Mouse (Mus musculus) urinary bladder, postnatal 4 days (tissue): ENCODE data around the gene Acap2.
A peak's percentile ranks its signal among the peaks of the same experiment; 100 is the strongest.

ENCODE experiments used
- DNase-seq, 2 experiments: peaks; one replicate each; pipeline ENCODE4 v3.0.0; 2021 to 2022; ENCODE audit warnings: low spot score in 2 of 2

Acap2 gene

GRCm38 (mm10) chr16:31200790-31201567, at the start of gene Acap2:
TSS of gene Acap2 (minus strand) at chr16:31201245.
- peak; percentile 97 to 99 for DNase-seq

DNA sequence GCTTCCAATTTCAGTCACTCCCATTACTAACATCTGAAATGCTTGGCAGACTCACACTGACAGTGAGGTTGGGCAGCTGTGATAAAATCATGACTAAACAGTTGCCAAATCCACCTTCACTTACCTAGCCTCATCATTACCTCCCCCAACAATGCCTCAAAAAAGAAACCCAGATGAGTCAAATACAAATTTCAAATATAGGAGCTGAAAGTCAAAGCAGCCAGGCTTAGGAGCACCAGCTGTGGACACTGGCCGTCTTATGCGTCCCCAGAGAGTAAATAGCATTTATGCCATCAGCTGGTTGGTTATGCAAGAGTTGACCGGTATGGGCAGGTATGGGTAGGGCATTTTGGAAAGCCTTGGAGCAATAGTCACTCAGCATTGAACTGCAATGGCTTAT, 48.4 kb upstream of the Acap2 start:
- DNase-seq = no peak

GRCm38 (mm10) chr16:31248717-31249116, 47.7 kb upstream of the Acap2 start:
- DNase-seq = no peak

DNA sequence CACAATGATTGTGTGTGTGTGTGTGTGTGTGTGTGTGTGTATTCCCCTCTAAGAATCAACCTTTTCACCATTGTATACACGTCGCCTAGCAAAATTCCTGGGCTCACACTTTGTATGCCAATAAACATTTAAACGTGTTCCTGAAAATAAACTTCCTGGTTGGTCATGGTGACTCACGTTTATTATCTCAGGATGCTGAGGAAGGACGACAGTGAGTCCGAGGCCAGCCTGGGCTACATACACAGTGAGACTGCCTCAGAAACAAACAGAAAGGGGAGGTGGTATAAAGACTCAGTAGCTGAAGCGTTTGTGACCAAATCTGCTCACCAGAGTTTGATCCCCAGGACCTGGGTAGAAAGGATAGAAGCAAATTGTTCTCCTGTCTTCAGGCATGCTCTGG, 46.4 kb upstream of the Acap2 start:
- no peak for DNase-seq

GRCm38 (mm10) chr16:31244053-31244452, 43.0 kb upstream of the Acap2 start:
- no peak for DNase-seq

DNA sequence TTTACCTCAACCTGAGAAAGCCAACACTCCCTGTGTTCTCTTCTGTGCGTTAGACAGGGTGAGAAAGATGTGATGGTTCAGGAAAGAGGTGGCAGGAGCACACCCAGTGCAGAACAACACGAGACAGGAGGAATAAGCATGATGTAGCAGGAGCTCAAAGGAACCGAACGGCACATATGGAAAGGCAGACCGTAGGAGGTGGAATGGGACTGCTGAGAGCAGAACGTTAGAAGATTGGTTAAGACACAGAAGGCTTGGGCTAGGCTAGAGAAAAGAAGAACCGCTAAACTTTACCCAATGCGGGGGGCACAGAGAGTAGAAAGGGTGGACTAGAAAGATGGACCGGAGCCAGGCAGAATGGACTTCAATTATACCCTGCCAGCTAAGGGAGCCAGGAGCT, 40.4 kb upstream of the Acap2 start:
- no peak for DNase-seq

GRCm38 (mm10) chr16:31240569-31240968, 39.5 kb upstream of the Acap2 start:
- no peak for DNase-seq

GRCm38 (mm10) chr16:31238281-31238680, 37.2 kb upstream of the Acap2 start:
- no peak for DNase-seq

DNA sequence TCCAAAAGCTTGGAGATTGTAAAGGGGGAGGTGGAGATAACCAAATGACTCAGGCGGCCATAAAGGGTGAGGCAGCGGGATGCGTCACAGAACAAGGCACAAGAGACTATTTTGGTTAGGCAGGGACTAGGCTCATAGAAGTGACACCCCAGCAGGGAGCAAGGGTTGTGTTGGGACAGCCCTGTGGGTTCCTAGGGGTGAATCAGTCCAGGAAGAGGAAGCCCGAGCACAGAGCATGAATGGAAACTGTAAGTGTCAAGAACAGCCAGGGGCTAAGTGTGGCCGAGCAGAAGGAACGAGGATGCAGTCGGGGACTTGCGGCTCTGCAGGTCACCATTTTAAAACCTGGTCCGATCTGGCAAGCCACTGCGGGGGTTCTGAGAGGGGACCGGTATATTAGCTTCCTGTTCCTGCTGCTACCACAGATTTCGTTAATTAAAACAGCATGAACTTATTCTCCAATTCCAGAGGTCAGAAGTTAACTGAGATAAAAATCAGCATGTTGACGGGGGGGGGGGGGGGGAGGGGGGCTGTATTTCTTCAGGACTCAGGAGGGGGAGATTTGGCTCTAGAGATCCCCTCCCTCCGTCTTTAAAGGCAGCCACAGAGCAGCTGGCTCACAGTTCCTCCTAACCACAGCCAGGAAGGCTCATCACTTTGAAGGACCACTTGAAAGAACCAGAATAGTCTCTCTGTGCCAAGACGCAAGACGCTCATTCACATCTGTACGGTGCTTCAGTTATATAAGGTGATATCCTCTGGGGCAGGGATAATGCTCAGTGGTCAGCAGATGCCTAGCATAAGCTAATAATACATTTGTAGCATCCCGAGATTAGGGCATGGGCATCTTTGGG, 34.6 kb upstream of the Acap2 start:
- DNase-seq = peak in 1 of 2 experiments; percentile 15

- peak in 1 of 2 experiments; percentile 9 for DNase-seq
Observed at GRCm38 (mm10) chr16:31234808-31235456, 33.9 kb upstream of the Acap2 start.

DNA sequence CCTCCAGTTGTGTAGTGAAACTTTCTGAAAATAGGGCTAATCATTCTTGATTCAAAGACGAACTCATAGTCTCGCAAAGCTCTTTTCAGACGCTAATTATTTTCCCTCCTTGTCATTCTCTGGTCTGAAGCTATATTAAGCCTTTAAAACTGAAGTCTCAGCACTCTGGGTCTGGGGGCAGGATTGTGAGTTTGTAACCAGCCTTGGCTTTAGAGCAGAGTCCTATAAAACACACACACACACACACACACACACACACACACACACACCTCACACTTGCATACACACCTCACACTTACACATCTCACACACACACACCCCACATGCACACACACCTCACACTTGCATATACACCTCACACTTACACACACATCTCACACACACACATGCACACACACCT, 33.3 kb upstream of the Acap2 start:
- peak in 1 of 2 experiments; percentile 14 for DNase-seq

DNA sequence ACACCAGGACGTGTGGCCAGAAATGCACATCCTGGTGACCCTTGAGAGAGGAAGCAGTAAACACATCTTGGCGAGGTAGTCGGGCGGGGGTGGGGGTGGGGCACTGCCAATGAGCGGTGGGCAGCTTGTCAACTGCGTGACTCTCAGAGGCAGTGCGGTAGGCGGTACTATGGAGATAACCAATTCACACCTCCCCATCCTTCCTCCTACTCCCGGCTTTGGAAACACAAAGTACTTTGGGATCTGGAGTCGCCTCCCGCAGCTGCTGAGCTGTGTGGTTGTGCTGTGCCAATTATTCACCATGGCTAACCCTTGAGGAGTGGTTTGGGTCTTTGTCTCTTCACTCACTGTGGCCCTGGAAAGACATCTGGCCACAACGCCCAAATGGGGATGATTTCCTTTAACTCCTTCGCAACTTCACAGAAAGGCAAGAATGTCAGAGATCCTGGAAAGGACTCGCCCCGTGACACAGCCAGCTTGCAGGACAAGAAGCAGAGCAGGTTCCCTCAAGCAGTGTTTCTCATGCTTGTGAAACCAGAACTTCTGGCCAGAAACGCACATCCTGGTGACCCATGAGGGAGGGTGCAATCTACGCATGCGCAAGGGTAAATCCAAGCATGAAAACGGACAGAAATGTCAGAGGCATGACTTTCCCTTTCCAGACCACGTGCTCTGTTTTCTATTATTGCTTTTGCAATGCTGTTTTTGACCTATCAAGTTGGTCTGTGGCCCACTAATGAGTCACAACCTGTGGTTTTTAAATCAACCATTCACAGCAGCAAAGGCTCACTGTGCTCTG, 32.7 kb upstream of the Acap2 start:
- DNase-seq = peak; percentile 67 to 81

DNA sequence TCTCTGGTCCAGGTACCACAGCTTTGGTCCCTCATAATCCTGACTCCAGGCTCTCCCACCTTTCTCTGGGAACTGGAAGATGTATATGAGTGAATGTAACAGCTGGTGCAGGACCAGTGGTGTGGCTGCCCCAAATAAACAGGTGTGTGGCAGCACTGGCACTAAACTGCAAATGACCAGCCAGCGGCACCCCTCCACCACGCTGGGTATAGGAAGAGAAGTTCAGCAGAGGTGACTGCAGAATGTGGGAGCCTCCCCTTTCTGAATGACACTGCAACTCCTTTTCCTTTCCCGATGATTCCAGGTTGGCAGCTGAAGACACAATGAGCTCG, 32.1 kb upstream of the Acap2 start:
- peak in 1 of 2 experiments; percentile 18 for DNase-seq

DNA sequence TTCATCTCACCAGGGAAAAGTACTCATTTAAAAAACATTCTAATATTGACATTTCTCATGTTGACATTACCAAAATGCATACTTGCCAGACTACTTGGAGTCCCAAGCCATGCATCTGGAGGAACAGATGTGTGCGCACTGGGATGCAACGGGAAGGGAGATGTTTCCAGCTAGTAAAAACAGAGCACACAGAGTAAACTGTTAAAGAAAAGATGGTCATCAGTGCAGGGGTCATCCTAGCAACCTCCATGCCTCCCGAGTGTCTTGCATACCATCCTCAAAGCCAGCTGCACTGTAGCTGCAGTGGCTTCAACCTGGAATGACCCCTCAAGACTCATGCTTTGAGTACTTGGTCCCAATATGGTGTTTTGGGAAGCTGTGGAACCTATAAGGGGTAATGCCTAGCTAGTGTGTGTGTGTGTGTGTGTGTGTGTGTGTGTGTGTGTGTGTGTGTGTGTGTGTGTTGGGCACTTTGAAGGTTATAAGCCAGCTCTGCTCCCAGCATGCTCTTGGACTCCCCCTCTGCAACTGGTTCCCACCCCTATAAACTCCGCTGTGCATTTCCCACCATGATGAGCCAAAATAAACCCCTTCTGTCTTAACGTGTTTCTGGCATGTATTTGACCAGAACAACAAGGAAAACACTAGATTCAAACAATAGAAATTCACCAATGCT, 31.6 kb upstream of the Acap2 start:
- peak in 1 of 2 experiments; percentile 11 for DNase-seq

- peak in 1 of 2 experiments; percentile 14 for DNase-seq
Observed at GRCm38 (mm10) chr16:31231591-31231990, 30.5 kb upstream of the Acap2 start.

DNA sequence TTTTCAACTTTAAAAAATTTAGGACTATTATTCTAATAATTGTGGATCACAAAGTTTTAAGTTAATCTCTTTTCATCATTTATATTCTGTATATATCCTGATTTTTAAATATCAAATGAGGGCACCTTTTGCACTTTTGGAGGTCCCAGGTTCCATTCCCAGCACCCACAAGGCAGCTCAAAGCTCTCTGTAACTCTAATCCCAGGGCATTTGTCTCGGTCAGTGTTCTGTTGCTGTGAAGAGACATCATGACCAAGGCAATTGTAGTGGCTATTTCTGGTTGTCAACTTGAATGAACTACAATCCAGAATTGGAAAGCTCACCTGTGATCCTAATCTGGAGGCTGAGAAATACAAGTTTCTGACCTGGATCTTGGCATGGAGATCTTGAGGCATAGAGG, 26.7 kb upstream of the Acap2 start:
- peak in 1 of 2 experiments; percentile 26 for DNase-seq

DNA sequence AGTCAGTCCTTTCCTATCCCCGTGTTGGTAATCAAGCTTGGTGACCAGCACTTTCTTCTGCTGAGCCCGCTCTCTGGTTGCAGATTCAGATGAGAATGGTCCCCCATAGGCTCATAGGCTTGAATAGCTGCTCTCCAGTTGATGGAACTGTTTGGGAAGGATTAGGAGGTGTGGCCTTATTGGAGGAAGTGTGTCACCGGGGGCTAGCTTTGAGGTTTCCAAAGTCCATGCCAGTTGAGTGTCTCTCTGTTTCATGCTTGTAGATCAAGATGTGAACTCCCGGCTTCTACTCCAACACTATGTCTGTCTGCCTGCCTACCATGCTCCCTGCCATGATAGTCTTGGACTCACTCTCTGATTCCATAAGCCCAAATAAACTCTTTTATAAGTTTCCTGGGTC, 14.2 kb upstream of the Acap2 start:
- no peak for DNase-seq

GRCm38 (mm10) chr16:31213463-31213862, 12.4 kb upstream of the Acap2 start:
- peak in 1 of 2 experiments; percentile 49 for DNase-seq

DNA sequence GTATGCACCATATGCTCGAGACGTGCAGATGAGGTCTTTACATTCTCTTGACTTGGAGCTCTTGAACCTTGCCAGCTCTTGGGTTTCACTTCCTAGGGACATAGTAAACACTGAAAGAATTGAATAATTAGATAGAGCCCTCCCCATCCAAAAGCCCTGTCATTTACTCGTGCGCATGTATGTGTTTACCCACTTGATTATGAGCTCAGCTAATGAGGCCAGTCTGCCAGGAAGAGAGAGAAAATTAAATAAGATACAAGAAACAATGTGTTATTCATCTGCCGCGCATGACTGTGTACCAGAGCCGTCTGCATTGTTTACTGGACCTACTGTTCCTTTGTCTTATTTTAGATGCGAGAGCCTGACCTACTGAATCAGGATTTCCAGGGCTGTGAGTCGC, 10.5 kb upstream of the Acap2 start:
- no peak for DNase-seq

GRCm38 (mm10) chr16:31210453-31210852, 9.4 kb upstream of the Acap2 start:
- peak in 1 of 2 experiments; percentile 54 for DNase-seq

GRCm38 (mm10) chr16:31209911-31210310, 8.9 kb upstream of the Acap2 start:
- no peak for DNase-seq
